Mouse (Mus musculus): ENCODE results near the gene Foxm1.

- TF ChIP-seq CHD2 (IDR thresholded peaks at IDR 0.05; ENCODE audit: low read depth, low read length) (no peak), HCFC1 (IDR thresholded peaks at IDR 0.05; ENCODE audit: borderline replicate concordance, insufficient read depth, low read length) (no peak), ZNF384 (IDR thresholded peaks at IDR 0.05; ENCODE audit: low read depth, low read length) (no peak), MAFK (IDR thresholded peaks at IDR 0.05; ENCODE audit: insufficient read depth, low read depth, low read length) (no peak)
Measured at GRCm38 (mm10) chr6:128345623-128346022, 17.1 kb upstream of the Foxm1 start.
